Mouse (Mus musculus) cerebral cortex, adult 2 months (tissue): ENCODE data around the gene Mpc1.

ENCODE experiments used
- WGBS: fragments of 180-500 bp; shearing (Covaris S2); methylation state at CpG from one replicate; pipeline ENCODE4 v1.1.7; 2018; 5-methylcytosine and 5-hydroxymethylcytosine counted together

The Mpc1 gene

GRCm38 (mm10) chr17:8340407-8341359 lies 58.0 kb downstream of the Mpc1 start:
- WGBS, result under 1% methylated on average over 70 of the region's 92 CpGs

DNA sequence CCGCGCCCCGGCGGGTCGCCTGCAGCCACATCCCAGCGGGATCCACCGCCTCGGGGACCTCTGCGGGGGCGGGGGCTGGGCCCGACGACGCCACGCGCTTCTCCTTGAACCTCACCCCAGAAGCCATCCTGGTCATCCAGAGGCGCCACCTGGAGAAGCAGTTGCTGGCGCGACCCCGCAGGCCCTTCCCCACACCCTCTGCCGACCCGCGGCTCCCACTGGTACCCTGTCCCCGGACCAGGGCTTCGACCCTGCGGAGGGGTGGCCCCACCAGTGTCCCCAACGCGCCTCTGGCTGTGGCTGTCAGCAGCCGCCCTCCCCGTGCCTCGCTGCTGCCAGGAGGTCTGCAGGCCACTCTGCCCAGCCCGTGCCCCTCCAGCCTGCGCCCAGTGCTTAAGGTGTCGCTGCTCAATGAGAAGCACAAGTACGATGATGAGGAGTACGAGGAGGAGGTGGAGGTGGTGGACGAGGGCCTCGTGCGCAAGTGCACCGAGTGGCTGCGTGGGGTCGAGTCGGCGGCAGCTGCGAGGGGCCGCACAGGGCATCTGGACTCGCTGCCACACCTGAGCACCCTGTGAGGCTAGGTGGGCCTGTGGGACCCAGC lies 58.8 kb downstream of the Mpc1 start:
- 15% methylated on average over 46 of the region's 46 CpGs for WGBS

DNA sequence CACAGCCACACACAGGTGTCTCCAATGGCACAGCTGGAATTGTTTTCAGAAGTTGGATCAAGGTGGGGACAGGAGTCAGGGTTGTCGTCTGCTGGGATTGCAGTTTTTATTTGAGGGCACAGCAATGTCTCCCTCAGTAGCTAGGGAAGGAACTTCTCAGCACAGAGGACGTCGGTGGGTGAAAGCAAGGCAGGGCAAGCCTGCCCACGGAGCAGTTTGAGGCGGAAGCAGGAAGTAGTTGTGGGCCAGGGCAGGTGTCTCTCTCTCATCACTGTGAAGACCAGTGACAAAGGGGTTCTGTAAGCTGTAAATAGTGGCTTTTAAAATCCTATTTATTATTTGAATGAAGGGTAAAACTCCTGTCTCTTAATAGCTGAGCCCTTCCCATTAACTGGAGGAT lies 60.0 kb downstream of the Mpc1 start:
- WGBS, result 38% methylated on average over 5 of the region's 5 CpGs

DNA sequence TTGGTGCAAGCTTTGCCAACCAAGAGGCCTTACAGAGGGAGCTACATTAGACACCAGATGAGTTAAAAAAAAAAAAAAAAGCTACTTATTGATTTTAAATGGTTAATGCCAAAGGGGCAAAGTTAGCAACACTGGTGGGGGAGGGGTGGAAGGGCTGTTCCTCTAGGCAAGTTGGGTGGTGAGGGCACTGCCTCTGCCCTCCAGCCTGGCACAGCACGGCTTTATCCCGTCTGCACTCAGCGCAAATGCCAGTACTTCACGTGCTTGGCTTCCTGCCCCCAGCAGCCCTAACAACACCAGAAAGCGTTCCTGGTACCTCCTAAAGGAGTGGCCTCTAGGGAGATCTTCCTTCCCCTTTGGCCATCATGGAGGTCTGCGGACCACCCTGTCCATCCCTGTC lies 60.7 kb downstream of the Mpc1 start:
- whole genome bisulfite sequencing, result 79% methylated on average over 6 of the region's 6 CpGs
